Mouse (Mus musculus): ENCODE measurements at regions not wholly inside any gene's neighbourhood (a gene's known extent, or its start where the extent isn't known, plus 50 kb on each side); places are given as distances from the start of the nearest gene placed in this dataset.

GRCm38 (mm10) chr11:19645106-19645505 lies 279.1 kb upstream of the Spred2 start:
- TF ChIP-seq CTCF (IDR thresholded peaks at IDR 0.05; ENCODE audit: control insufficient read depth, insufficient read depth, insufficient replicate concordance, low read depth, low read length) (no peak), POLR2A (IDR thresholded peaks at IDR 0.05; ENCODE audit: control insufficient read depth, low read depth, low read length) (no peak)

Data from testis, adult 2 months (tissue).